Mouse (Mus musculus): Measurements from ENCODE around the gene Dusp10. TPM values are rescaled to one million over a fixed set of nuclear protein-coding genes. Genes with fewer than 3 reads are reported as not detected.

The Dusp10 gene
- total RNA-seq (2023), result 19.7 and 24.3 TPM in 2 replicates

GRCm38 (mm10) chr1:184013106-184013505 lies at the start of gene Dusp10:
TSS of gene Dusp10 (plus strand) at chr1:184013302.

DNA sequence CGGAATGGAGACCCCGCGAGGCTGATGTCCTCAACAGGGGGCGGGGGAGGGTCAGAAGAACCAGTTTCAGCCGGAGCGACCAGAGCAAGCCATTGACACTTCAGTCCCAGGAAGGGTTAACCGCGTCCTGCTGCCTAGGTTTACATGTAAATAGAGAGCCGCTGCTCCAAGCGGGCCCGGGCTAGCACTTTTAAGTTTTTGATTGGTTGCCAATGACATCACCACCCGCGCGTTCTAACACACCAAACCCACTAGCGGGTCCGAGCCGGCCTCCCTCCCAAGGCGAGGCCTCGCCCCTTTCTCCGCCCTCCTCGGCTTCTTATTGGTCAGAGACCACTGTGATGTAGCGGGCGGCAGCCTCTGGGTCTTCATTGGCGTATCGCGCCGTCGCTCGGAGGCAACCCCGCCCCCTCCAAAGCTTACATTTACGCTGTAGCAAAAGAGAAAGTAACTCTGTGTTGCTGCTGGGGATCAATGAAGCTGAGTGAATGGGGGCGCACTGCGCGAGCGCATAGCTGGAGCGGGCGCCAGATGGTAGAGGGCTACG lies 21.0 kb downstream of the Dusp10 start, which contains the start of gene 1700056E22Rik:
Gene 1700056E22Rik, minus strand, starts transcription at position 291 of the 547 bp plus-strand sequence.

Other genes starting within 250 kb of the Dusp10 start
- 1.3 and 2.1 TPM in 2 replicates for gene 1700056E22Rik, start 21.0 kb downstream of the Dusp10 start, total RNA-seq (2023)